Mouse (Mus musculus) retina, embryonic 14.5 days (tissue): ENCODE measurements around the gene Gm20403.
A peak's percentile ranks its signal among the peaks of the same experiment; 100 is the strongest.
"Not testable (repeated sequence)": the region's sequence is repeated elsewhere in the genome, so short reads cannot be mapped to it uniquely, and the experiment has no call there.

Experiments
- DNase-seq: peaks from one replicate; pipeline ENCODE4 v3.0.0-alpha.2; 2015; ENCODE audit warnings: low spot score

Gm20403 gene

GRCm38 (mm10) chr12:54986052-54986717, at the start of gene Gm20403:
Gene Gm20403, minus strand, starts transcription at chr12:54986529.
- DNase-seq, result peak; percentile 81

- no peak for DNase-seq
These were observed 40.8 kb upstream of the Gm20403 start for GRCm38 (mm10) chr12:55027088-55027487.

- no peak for DNase-seq
These were observed 37.0 kb upstream of the Gm20403 start for GRCm38 (mm10) chr12:55023284-55023683.

- DNase-seq, result no peak
These were observed 33.1 kb upstream of the Gm20403 start for GRCm38 (mm10) chr12:55019421-55019877.

GRCm38 (mm10) chr12:55017119-55017721, 30.9 kb upstream of the Gm20403 start:
- no peak for DNase-seq

- no peak for DNase-seq
These were observed 30.2 kb upstream of the Gm20403 start for GRCm38 (mm10) chr12:55016339-55017118.

- no peak for DNase-seq
These were observed 29.1 kb upstream of the Gm20403 start for GRCm38 (mm10) chr12:55015428-55015827.

- no peak for DNase-seq
These were observed 27.5 kb upstream of the Gm20403 start, which contains the start of gene Baz1a for GRCm38 (mm10) chr12:55013626-55014398. Gene Baz1a, minus strand, starts transcription at chr12:55014348.

- DNase-seq, result no peak
These were observed 26.7 kb upstream of the Gm20403 start for GRCm38 (mm10) chr12:55013031-55013430.

GRCm38 (mm10) chr12:55007361-55008008, 21.2 kb upstream of the Gm20403 start:
- DNase-seq, result no peak

- no peak for DNase-seq
These were observed 19.7 kb upstream of the Gm20403 start for GRCm38 (mm10) chr12:55006071-55006470.

GRCm38 (mm10) chr12:55004396-55004795, 18.1 kb upstream of the Gm20403 start:
- no peak for DNase-seq

GRCm38 (mm10) chr12:55003843-55004242, 17.5 kb upstream of the Gm20403 start:
- no peak for DNase-seq

- not testable (repeated sequence) for DNase-seq
These were observed 16.2 kb upstream of the Gm20403 start for GRCm38 (mm10) chr12:55002532-55002931.

- DNase-seq, result no peak
These were observed 12.8 kb upstream of the Gm20403 start for GRCm38 (mm10) chr12:54999016-54999690.

GRCm38 (mm10) chr12:54998411-54998810, 12.1 kb upstream of the Gm20403 start:
- DNase-seq, result no peak

- no peak for DNase-seq
These were observed 10.7 kb upstream of the Gm20403 start for GRCm38 (mm10) chr12:54996979-54997474.

GRCm38 (mm10) chr12:54995965-54996364, 9.6 kb upstream of the Gm20403 start:
- DNase-seq, result no peak

GRCm38 (mm10) chr12:54994418-54994817, 8.1 kb upstream of the Gm20403 start:
- DNase-seq, result no peak

GRCm38 (mm10) chr12:54994068-54994386, 7.7 kb upstream of the Gm20403 start:
- DNase-seq, result no peak
